Mouse (Mus musculus) gonadal fat pad, adult 2 months (tissue): ENCODE results near the gene Hmx3. TPM values are rescaled to one million over a fixed set of nuclear protein-coding genes. Genes with fewer than 3 reads are reported as not detected.

ENCODE experiments used
- DNase-seq: peaks from one replicate; pipeline ENCODE4 v3.0.0-alpha.2; 2012; ENCODE audit warnings: low read depth
- polyA plus RNA-seq: library from polyadenylated mRNA; depleted of rRNA; stranded (reverse); fragments of >200 nt; gene quantifications from 2 replicates; pipeline ENCODE4 v1.2.3, GENCODE M21; 2012; rRNA removed

The Hmx3 gene
- polyA plus RNA-seq, result not detected in 2 replicates

DNA sequence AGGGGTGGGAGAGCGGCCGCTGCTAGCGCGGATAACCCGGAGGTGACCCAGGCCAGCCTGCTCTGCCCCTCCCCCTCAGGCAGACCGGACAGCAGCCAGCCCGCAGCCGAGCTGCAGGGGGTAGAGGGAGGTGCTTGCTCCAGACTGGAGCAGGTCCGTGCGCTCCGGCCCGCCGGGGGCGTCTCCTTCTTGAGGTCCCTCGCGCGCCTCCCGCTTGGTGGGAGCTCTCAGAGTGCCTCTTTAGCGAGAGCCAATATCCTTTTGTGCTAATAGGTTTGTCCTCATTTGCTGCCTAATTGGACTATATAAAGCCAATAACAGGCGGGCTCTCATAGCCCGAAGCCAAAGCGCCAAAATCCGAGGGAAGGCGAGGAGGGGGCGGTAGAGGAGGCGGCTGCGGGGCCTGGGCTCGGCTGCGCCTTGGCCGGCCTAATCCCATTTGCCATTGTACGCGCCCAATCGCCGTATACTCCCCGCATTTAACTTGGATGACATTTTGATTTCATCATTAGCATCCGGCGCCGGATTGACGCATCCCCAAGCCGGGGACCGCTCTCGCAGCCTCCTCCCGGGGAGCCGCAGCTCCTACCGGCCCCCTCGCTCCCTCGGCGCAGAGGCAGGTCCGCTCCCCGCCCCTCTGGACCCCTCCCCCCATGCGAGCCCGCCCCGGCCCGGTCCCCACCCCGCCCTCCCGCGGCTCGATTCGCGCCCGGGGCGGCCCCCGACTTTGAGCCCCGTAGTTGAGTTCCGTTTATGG lies at the start of gene Hmx3:
TSS of gene Hmx3 (plus strand) at position 753 of the 757 bp plus-strand sequence.
- no peak for DNase-seq

DNA sequence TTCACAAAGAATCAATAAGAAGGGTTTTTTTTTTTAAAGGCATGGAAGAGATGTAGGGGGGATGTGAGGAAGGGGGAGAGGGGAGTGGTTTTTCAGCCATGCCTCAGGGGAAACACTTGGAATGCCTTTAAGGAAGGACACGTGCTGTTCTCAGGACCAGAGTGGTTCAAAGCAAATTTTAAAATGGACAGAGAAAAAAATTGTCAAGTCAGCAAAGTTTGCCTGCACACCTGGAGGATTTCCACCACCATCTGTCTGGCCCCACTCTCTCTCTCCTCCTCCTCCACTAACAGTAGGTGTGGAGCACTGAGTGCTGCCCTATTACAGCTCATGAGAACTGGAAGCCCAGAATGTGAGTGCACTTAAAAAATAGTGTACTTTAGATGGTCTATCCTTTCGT lies 38.9 kb upstream of the Hmx3 start:
- no peak for DNase-seq

DNA sequence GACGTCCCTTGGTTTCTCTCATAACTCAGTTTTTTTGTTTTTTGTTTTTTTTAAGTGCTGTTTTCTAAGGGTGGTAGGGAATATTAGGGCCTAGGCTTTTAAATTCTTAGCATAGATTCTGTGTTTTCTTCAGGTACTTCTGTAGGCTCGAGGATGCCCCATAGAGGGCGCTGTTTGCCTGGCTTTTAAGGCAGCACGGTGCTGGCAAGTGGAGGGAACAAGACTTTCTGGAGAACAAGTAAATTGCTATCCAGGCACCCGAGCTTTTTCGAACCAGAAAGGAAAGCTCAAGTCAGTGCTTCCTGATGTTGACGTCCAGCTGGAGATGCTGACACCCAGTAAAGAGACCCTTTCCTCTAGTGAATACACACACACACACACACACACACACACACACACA lies 2.7 kb upstream of the Hmx3 start:
- DNase-seq, result no peak

DNA sequence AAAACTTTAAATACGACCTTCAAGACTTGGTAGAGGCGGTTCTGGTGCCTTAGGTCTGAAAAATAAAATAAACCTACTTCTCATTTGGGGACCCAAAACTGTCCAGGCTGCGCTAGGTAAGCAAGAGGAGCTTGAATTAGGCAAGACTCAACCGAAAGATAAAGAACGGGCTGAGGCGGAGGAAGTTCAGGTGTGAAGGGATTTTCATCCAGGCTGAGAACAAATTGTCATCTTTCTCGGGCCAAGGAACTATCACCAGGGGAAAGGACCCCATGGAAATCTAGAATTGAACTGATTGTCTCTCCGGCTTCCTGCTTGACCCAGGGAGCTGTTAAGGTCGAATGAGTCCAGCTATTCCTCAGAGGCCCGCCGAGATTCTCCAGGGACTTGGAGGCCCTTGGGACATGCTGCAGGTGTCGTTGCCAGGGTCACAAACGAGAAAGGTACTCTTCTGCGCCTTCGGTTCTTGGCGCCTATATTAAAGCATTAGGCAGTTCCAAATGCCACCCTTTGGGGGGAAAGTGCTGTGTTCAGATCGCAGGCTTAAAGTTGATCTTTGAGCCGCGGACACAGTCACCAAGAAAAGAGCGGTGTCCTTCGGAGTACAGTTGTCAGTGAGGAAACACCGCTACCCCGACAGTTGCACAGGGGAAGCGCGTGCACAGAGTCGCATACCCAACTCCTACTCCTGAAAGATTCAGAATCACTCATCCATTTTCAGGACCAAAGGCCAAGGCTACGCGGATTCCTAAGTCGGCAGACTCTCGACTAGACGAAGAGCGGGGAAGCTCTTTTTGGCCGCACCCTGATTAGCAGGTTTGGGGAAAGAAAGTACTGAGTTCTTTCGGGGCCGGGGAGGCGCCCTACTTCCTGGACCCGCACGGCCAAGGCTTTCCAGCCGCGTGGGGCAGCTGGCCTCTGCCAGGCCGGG lies 1.2 kb upstream of the Hmx3 start:
- DNase-seq, result no peak

DNA sequence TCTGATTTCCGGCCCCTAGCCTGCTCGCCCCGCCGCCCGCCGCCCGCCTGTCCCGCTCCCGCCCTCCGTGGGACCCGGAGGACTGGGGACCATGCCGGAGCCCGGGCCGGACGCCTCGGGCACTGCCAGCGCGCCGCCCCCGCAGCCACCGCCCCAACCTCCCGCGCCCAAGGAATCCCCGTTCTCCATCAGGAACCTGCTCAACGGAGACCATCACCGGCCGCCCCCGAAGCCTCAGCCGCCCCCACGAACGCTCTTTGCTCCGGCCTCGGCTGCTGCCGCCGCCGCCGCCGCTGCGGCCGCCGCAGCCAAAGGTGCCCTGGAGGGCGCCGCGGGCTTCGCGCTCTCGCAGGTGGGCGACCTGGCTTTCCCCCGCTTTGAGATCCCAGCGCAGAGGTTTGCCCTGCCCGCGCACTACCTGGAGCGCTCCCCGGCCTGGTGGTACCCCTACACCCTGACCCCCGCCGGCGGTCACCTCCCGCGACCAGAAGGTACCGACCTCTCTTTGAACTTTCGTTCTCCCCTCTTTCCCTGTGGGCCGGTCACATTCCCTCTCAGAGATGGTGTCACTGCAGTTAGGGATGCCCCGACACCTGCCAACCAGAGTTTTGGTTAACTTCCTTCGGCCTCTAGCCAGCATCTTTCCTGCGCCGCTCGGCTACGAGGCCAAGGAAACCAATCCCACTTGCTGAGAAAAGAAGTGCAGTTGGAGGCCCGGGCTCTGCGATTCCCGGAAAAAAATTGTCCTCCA lies 380 bp downstream of the Hmx3 start:
- no peak for DNase-seq

DNA sequence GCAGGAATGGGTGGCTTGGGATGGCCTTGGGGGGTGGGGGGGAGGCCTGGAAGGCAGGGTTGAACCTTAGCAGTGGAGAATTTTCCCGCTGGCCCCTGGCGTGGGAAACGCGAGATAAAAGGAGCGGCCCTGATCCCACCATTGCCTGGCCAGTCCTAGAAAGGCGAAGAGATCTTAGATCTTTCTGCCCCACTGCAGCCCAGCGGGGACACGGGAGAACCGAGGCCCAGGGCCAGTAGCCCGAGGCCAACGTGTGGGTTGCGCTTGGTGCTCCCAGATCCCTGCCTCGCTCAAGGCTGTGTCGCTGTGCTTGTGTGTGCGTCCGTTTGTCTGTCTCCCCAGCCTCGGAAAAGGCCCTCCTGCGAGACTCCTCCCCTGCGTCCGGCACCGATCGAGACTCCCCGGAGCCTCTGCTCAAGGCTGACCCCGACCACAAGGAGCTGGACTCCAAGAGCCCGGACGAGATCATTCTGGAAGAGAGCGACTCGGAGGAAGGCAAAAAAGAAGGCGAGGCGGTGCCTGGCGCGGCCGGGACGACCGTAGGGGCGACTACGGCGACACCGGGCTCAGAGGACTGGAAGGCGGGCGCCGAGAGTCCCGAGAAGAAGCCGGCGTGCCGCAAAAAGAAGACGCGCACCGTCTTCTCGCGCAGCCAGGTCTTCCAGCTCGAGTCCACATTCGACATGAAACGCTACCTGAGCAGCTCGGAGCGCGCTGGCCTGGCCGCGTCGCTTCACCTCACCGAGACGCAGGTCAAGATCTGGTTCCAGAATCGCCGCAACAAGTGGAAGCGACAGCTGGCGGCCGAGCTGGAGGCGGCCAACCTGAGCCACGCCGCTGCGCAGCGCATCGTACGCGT lies 1.2 kb downstream of the Hmx3 start:
- no peak for DNase-seq

DNA sequence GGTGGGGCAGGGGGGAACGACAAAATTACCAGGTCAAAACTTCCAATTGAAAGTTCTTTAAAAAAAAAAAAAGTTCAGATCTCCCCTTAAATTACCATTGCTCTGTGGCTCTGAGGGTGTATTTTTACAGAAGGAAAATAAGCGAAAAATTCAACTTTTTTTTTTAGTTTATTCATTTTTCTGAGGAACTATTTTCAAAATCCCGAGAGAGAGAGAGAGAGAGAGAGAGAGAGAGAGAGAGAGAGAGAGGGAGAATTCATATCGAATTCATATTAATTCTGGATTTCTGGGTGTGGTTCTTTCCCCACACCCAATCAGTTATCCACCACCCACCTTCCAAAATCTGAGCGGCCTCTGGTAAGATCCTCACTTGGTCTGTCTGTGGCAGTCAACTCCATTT lies 2.2 kb downstream of the Hmx3 start:
- no peak for DNase-seq

DNA sequence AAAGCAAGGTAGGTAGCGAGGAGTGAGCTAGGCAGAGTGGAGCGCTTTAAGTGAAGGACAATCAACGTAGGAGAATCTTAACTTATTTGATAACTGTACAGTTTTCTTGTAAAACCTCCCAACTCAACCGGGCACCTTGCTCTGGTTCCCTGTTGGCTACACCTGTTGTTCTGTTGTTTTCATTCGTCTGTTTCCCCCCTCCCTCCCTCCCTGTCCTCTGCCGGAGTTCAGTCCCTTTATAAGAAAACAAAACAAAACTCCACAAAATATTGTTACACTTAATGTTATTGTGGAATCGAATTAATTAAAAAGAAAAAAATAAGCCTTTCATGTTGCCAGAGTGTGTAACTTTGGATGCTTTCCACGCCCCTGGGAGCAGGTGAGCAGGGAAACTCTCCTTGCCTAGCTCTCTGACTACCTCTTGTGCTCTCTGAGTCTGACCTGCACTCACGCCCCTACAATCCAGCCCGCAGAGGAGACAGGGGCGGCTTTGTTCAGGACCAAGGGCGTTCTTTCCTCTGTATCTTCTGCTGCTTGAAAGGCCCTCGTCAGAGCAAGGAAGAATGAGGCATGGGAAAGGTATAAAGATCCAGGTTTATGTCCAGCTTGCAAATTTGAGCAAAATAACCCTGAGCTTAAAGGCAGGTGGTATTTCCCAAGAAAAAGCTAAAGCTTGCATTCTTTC lies 3.2 kb downstream of the Hmx3 start:
- no peak for DNase-seq

DNA sequence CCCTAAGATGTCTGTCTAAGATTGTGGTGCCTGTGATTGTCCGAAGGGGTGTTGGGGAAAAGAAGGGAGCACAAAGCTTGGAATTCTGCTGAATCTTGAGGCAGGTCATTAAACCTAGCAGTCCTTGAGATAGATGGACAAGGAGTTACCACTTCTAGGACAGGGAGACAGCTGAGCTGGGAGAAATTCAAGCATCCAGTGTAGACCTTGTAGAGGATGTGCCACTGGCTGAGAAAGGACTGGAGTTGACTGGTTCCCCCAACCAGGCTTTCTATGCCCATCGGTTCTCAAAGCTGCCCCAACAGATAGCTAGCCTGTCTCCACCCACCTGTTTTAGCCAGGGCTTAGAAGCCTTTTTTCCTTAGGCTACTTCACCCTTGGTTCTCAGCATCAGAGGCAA lies 3.8 kb downstream of the Hmx3 start:
- DNase-seq, result no peak

DNA sequence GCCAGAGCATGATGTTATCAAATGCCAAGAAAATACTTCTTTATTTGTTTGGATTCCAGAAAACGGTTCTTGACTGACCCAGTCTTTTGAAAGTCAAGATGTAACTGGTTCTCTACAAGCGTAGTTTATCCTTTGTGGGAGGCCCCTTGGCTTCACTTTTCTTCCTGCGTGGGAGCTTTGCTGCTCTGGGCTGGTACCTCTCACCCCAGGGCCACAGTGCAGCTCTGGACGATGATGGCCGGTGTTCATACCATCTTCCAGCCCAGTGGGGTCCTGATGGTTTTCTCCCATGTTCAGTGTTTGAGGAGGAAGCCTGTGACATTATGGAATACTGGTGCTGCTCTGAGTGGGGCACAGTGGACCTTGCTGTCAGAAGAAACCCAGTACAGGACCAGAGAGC lies 4.8 kb downstream of the Hmx3 start:
- DNase-seq, result no peak

DNA sequence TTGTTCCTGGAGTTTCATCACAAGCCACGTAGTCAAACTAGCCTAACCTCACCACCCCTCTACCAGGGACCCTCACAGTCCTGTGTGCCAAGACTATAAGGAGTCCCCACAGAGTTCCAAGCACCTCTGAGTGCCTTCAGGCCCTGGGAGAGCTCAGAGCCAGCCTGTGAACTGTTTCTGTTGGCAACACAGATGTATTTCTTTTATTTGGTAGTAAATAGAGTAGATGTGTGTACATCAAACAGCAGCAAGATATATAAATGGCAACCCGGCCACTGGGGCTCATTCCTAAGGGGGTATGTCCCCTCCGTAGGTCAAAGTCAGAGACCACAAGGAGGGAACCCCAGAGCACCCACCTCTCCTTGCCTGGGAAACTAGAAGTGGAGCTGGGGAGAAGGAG lies 5.8 kb downstream of the Hmx3 start, which contains the start of gene Hmx2:
TSS of gene Hmx2 (plus strand) at position 301 of the 400 bp plus-strand sequence.
- no peak for DNase-seq

DNA sequence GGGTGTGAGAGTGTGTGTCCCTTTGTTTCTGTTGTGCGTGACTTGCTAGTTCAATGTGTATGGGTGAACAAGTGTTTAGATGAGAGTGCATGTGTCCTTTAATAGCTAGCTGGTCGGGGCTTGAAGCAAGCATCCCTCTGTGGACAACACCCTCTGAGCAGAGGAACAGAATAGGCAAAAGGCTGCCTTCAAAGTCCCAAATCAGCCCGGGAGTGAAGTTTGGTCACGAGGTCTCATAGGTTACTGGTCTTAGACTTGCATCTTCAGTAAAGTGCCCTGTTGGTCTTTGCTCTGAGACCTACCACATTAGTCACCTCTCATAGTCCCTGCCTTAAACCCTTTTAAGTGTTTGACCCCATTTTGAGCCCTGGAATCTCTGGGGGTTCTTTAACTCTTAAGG lies 8.8 kb downstream of the Hmx3 start:
- DNase-seq, result no peak

DNA sequence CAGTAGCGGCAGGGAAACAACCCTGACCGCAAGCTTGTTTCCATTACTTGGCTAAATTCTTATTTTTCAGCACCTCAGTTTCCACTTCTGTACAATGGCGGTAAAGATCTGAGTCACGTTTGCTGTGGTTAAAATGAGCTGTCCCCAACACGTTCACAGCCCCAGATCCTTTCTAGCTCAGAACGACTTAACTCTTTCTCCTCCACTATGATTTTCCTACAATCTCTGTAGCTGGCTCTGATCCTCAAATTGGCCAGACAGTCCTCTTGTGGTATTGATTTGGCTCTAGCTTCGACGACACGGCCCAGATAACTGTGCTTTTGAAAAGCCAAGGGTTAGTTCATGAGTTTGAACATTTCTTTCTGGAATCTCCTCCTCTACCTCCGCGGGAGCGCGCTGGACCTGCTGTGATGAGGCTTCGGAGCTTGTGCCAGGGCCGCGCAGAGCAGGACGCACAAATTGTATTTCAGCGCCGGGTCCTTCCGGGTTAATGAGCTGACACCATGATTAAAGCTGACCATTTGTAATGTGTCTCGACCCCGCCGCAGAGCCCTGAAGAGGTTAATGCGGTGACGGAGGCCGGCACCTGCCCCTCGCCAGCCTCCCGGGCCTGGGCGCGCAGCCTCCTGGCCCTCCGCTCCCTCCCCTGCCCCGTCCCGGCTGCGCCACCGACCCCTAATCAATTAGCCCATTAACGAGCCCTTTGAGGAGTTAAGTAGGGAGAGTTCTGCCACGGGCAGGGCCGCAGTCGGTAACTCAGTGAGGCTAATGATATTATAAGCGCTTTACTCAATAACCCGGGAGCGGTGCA lies 9.5 kb downstream of the Hmx3 start:
- no peak for DNase-seq

DNA sequence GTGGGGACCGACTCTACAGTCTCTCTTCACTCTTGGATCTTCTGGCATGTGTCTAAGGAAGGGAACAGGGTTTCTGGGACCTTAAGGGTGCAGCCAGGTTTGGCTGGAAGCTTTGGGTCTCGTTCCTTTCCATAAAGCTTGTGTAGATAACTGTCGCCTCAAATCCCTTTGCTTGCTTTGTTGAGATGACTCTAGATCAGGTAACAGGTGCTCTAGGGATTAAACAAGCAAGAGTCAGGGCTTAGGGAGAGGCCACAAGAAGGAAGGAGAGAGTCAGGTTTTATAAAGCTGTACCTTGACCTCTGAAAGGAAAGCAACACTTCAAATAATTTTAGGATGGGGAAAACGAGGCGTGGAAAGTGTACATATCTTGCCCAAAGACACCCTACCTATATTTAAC lies 10.1 kb downstream of the Hmx3 start:
- DNase-seq, result no peak

DNA sequence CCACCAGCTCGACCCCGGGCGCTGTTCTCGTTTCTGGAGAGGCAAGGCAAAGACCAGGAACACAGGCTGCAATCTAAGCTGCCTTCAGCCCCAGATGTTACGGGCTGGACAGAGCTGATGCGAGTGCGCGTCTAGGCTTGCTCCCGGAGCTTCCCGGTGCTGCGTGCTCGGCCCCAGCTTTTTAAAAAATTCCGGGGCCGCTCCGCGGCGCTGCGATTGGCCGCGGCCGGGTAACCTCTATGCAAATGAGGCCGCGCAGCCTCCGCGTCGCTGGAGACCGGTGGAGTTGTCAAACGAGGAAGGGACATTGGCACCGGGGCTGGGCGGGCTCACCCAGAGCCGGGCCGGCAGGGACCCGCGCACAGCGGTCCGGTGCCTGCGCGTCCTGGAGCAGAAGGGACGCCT lies 11.1 kb downstream of the Hmx3 start:
- DNase-seq, result no peak

DNA sequence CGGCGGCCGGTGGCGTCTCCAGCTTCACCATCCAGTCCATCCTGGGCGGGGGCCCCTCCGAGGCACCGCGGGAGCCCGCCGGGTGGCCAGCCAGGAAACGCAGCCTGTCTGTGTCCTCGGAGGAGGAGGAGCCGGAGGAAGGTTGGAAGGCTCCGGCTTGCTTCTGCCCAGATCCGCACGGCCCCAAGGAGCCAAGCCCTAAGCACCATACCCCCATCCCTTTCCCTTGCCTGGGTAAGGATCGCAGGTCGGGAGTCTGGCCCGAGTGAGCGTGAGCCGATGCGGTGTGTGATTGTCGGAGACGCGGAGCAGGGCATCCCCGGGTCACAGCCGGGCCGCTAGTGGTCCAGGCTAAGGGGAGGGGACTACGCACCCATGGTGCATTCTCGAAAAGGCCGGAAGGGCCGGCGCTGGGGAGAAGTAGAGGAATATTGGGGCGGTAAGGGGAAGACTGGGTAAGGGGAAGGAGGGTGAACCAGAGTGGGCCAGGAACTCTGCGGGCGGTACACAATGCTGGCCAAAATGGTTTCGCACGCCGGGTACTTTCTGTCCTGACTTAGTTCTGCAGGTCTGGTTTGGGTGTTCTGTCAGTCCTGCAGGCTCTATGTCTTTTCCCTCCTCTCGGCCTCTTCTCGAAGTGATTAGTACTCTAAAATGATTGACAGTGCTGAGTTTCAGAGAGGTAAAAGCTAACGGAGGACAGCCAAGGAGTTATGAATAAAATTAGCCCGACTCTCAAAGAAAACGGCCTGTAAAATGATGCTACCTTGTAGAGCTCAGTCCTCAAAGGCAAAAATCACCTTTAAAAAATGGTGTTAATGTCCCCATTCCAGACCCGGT lies 11.9 kb downstream of the Hmx3 start:
- no peak for DNase-seq

DNA sequence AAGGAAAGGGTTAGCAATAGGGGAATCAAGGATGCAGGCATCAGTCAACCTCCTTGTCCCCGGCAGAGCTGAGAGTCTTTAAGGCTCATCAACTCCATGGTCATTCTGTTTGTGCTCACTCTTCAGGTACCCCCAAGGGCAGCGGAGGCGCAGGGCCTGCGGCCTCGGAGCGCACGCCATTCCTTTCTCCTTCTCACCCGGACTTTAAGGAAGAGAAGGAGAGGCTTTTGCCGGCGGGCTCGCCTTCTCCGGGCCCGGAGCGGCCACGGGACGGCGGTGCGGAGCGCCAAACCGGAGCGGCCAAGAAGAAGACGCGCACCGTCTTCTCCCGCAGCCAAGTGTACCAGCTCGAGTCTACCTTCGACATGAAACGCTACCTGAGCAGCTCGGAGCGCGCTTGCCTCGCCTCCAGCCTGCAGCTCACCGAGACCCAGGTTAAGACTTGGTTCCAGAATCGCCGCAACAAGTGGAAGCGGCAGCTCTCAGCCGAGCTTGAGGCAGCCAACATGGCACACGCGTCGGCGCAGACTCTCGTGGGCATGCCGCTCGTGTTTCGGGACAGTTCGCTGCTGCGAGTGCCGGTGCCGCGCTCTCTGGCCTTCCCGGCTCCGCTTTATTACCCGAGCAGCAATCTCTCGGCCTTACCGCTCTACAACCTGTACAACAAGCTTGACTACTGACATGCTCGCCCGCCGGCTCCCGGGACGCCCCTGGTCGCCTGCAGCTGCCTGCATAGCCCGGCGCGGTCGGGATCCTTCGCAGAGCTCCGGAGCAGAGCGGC lies 12.8 kb downstream of the Hmx3 start:
- no peak for DNase-seq

DNA sequence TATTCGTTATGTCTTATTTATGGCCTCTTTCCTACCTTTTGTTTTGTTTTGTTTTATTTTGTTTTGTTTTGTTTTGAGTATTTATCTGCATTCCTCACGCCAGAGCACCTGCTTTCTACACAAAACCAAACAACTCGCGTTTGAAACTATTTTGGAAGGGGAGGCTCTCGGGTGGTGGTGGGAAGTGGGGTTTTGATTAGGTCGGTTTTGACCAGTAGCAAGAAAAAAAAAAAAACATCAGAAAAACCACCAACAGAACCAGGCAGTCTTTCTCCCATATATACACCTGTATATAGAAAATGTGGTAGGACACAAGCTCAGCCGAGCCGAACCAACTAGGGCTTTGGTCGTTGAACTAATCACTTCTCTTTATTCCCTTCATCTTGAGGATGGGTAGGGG lies 13.4 kb downstream of the Hmx3 start:
- DNase-seq, result no peak
